Mouse (Mus musculus) stomach, postnatal 0 days (tissue): ENCODE results near the gene Osbpl8.

Experiments used
- CTCF ChIP-seq: IDR thresholded peaks from 2 replicates; pipeline ENCODE4 v1.5.1; 2016; ENCODE audit warnings: antibody characterized with exemption, low read depth, mild to moderate bottlenecking, moderate library complexity
- EP300 ChIP-seq: optimal IDR thresholded peaks from 2 replicates; pipeline ENCODE3; 2016; ENCODE audit warnings: antibody characterized with exemption

GRCm38 (mm10) chr10:111234450-111235288 is 70.1 kb downstream of the Osbpl8 start:
- TF ChIP-seq CTCF (no peak), EP300 (no peak)
